Mouse (Mus musculus) stomach, embryonic 15.5 days (tissue): ENCODE measurements around the gene Wdr44. TPM values are rescaled to one million over a fixed set of nuclear protein-coding genes. Genes with fewer than 3 reads are reported as not detected.

Experiments used
- polyA plus RNA-seq: library from polyadenylated mRNA; unstranded; fragments of >200 nt; fragmentation: Nextera tagmentation; extraction: Ambion mirVana; gene quantifications from 2 replicates; pipeline ENCODE4 v1.2.1, GENCODE M21; 2015

Wdr44 gene
- polyA plus RNA-seq, 1 experiment from 2014 or later = 8.8 TPM

Other genes starting within 250 kb of the Wdr44 start
- gene Gm4907, start 189.5 kb downstream of the Wdr44 start, polyA plus RNA-seq = not detected in 2 replicates